Mouse (Mus musculus): Measurements from ENCODE around the gene Gm4491. TPM values are rescaled to one million over a fixed set of nuclear protein-coding genes. Genes with fewer than 3 reads are reported as not detected.

Gene Gm4491
- total RNA-seq (2023), result not detected

DNA sequence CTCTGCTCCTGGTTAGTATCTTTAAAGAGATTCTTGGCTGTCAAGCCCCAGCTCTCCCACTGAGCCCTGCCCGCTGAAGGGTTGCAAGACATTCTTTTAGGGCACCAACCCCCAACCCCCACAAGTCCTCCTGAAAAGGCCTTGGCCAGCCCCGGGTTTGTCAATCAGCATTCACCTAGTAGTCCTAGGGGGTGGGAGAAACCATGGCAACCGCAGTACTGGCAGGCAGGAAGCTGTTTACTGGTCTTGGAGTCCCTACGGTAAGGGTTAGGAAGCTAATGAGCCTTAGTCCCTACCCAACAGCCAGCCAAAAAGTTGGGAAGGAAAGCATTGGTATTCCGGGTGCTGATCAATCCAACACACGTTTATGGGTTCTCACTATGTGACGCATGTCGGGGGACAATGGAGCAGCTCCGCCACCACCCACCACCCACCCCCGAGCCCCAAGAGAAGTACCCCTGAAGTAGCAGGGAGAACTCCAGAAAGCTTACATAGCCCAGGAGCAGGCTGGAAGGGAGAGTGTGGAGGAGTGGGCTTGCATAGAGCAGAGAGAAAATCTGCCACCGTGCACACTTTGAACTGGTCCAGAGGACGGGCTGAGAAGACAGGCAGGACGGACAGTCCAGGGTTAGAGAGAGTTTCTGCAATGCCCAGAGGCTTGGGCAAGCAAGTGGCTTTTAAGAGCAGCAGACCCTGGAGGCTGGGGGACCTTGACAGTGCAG lies at the start of gene Gm4491:
Gene Gm4491, minus strand, starts transcription at position 61 of the 722 bp plus-strand sequence.

DNA sequence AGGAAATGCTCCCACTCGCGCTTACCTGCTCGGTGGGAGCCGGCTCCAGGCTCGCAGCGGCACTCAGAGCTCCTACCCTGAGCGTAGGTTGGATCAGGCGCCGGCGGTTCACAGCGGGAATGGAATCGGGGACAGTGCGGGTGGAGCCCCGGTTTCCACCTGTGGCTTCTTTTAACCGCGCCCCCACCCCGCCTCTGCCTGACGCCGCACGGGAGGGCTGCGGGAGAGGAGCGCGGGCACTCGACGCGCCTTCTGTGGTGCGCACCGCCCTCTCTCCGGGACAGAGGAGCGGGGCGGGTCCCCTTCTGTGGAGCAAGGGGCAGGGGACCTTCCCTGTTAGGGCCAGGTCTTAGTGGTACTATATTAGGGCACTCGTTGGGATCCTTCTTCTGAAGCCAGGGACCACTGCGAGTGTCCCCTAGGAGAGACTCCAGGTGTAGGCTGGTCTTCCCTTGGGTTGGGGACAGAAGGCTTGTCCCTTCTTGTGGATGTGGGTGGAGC lies 17.5 kb upstream of the Gm4491 start, which contains the start of gene Gjb6:
Gene Gjb6, minus strand, starts transcription at position 451 of the 501 bp plus-strand sequence.

GRCm38 (mm10) chr14:57104106-57105023 lies 11.3 kb downstream of the Gm4491 start, which contains the start of gene Gjb2:
Gene Gjb2 (minus strand): TSS chr14:57104702.

Other genes with a start within 250 kb of the Gm4491 start
- gene Zmym2, start 229.2 kb downstream of the Gm4491 start, total RNA-seq (2023), result 10 to 100 TPM; 64.5 to 82.1 TPM
- not detected for gene Gja3, start 57.8 kb downstream of the Gm4491 start, total RNA-seq (2023)
- 10 to 100 TPM; 10.5 to 11.0 TPM for gene Gjb2, start 11.2 kb downstream of the Gm4491 start, total RNA-seq (2023)
- gene Gjb6, start 17.7 kb upstream of the Gm4491 start, total RNA-seq (2023), result not detected